In genomic region chr1:60825256-60826186, GRCm38 (mm10) we compare ENCODE assay signal across 8 mouse cellular contexts.
DNase-seq lines count a peak whose midpoint lies in the region; TF ChIP-seq lines count a peak whose summit lies in the region.
"Had no signal": no experiment of that assay in that cellular context is flagged by ENCODE, and none has a peak within 500 bp of the region (broad histone marks: within the 10 kb centered on the region; RNA-seq: fewer than 3 reads in every experiment).

No protein-coding gene starts in this region.

- no peak overlapping the region for H3K4me3 ChIP-seq in liver, adult 2 months (ENCODE audit: insufficient read depth, low read depth, low read length)

- H3K27ac ChIP-seq in liver, adult 2 months (replicated peaks; ENCODE audit: insufficient read depth, low read depth, low read length) = peak overlapping the region; percentile 74

- TF ChIP-seq CTCF in liver, adult 2 months (IDR thresholded peaks at IDR 0.05; ENCODE audit: low read depth, low read length) = no peak

- H3K79me2 ChIP-seq in liver, adult 2 months (ENCODE audit: control insufficient read depth, insufficient read depth, low read length) = no peaks in the 10 kb centered on the region

- WGBS in liver, adult 2 months = 58% methylated on average over 9 of the region's 9 CpGs

- peaks cover 27% of the 10 kb centered on the region for H3K4me1 ChIP-seq in liver, adult 2 months (ENCODE audit: control insufficient read depth, insufficient read depth, low read length)

- intact Hi-C loops in gastrocnemius, postnatal 14 days (cut with DNase I; ENCODE audit: low total_unique reads) = no loop called here

- H3K9ac ChIP-seq in liver, adult 2 months (ENCODE audit: low read depth, low read length) = no peak overlapping the region

- no peaks in the 10 kb centered on the region for H3K27me3 ChIP-seq in liver, adult 2 months (ENCODE audit: control insufficient read depth, insufficient read depth, low read length)

- H3K36me3 ChIP-seq in liver, adult 2 months (ENCODE audit: control insufficient read depth, insufficient read depth, low read length) = no peaks in the 10 kb centered on the region

- DNase-seq in liver, adult 2 months (ENCODE audit: extremely low read depth, low read depth, low spot score) = peak; percentile 54
- DNase-seq in liver = no peak
- DNase-seq in brain, adult 2 months (ENCODE audit: low read depth, low spot score) = peak; percentile 63
- peak; percentile 48 for DNase-seq in gastrocnemius, postnatal 14 days
- peak; percentile 30 to 41 for DNase-seq in lung, postnatal 4 days
- DNase-seq in right cerebral cortex, postnatal 14 days = no peak
- no peak for DNase-seq in left cerebral cortex, adult 9 months (ENCODE audit: low spot score in 2 of 2)
- DNase-seq: kidney, postnatal 10 days had no signal

- TF ChIP-seq POLR2A in liver, adult 2 months (IDR thresholded peaks at IDR 0.05; ENCODE audit: extremely low read depth, insufficient read depth, low read length) = no peak

Comparison
In these comparisons a context has a peak if more than half of its experiments do, and no peak if none do; other contexts are left out.
1. DNase-seq: peak in liver, adult 2 months (single experiment), brain, adult 2 months (single experiment), gastrocnemius, postnatal 14 days (single experiment) and lung, postnatal 4 days (2 of 2); none in liver (single experiment), right cerebral cortex, postnatal 14 days (single experiment) and left cerebral cortex, adult 9 months (0 of 2).